Mouse (Mus musculus): ENCODE results near the gene Dlg2. TPM values are rescaled to one million over a fixed set of nuclear protein-coding genes. Genes with fewer than 3 reads are reported as not detected.

The Dlg2 gene
- polyA plus RNA-seq, 1 experiment from 2014 or later: 8.1 TPM

GRCm38 (mm10) chr7:92140051-92140817, 1663.8 kb downstream of the Dlg2 start:
- ATAC-seq (ENCODE audit: low FRiP score, low read depth): no peak
- H3K27me3 ChIP-seq (replicated peaks): no peaks in the 10 kb centered on the region
- H3K27ac ChIP-seq: no peak overlapping the region
- WGBS: 90% methylated on average over 9 of the region's 9 CpGs
- H3K36me3 ChIP-seq: no peaks in the 10 kb centered on the region
- H3K4me1 ChIP-seq: no peaks in the 10 kb centered on the region
- no peaks in the 10 kb centered on the region for H3K9me3 ChIP-seq
- H3K4me3 ChIP-seq: no peak overlapping the region
- no peak overlapping the region for H3K4me2 ChIP-seq (replicated peaks)
- no peak overlapping the region for H3K9ac ChIP-seq

DNA sequence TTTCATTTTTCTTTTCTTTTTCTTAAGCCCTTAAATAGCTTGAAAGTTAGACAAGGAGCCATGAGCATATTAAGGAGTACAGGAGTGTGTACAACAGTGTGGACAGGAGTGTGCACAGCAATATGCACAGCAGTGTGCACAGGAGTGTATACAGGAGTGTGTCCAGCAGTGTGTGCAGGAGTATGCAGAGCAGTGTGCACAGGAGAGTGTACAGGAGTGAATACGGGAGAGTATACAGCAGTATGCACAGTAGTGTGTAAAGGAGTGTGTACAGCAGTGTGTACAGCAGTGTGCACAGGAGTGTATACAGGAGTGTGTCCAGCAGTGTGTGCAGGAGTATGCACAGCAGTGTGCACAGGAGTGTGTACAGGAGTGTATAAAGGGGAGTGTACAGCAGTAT, 1671.0 kb downstream of the Dlg2 start:
- Histone ChIP-seq H3K27ac (no peak overlapping the region), H3K4me3 (no peak overlapping the region), H3K36me3 (no peaks in the 10 kb centered on the region), H3K4me1 (no peaks in the 10 kb centered on the region), H3K9me3 (no peaks in the 10 kb centered on the region), H3K27me3 (replicated peaks) (no peaks in the 10 kb centered on the region), H3K9ac (no peak overlapping the region), H3K4me2 (replicated peaks) (no peak overlapping the region)
- 91% methylated on average over 1 of the region's 1 CpGs for WGBS
- no peak for ATAC-seq (ENCODE audit: low FRiP score, low read depth)

- Histone ChIP-seq H3K9ac (no peak overlapping the region), H3K27me3 (replicated peaks) (no peaks in the 10 kb centered on the region), H3K4me1 (no peaks in the 10 kb centered on the region), H3K4me2 (replicated peaks) (no peak overlapping the region), H3K36me3 (no peaks in the 10 kb centered on the region), H3K27ac (no peak overlapping the region), H3K4me3 (no peak overlapping the region), H3K9me3 (no peaks in the 10 kb centered on the region)
- WGBS: 68% methylated on average over 3 of the region's 3 CpGs
- no peak for ATAC-seq (ENCODE audit: low FRiP score, low read depth)
Measured at GRCm38 (mm10) chr7:92150768-92151167, 1674.3 kb downstream of the Dlg2 start.

DNA sequence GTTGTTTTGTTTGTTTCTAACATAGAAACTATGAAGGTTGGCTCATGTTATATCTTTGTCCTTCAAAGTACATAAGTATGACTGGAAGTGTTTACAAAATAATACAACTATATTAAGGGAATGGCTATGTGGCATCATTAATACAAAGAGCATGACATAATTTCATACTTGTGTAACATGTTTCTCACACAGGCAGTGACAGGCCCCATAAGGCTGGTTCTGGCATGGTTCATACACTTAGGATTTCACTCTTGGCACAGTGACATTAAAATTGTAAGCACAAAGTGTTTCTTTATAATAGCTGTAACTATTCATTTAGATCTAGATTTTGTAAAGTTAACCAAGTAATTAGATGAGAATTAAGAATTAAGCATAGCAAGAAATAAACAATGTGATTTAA, 1678.1 kb downstream of the Dlg2 start:
- no peak for ATAC-seq (ENCODE audit: low FRiP score, low read depth)
- H3K36me3 ChIP-seq: no peaks in the 10 kb centered on the region
- no peaks in the 10 kb centered on the region for H3K4me1 ChIP-seq
- no peaks in the 10 kb centered on the region for H3K9me3 ChIP-seq
- H3K9ac ChIP-seq: no peak overlapping the region
- no peaks in the 10 kb centered on the region for H3K27me3 ChIP-seq (replicated peaks)
- H3K4me2 ChIP-seq (replicated peaks): no peak overlapping the region
- no peak overlapping the region for H3K27ac ChIP-seq
- no peak overlapping the region for H3K4me3 ChIP-seq

- no peak overlapping the region for H3K9ac ChIP-seq
- no peak for ATAC-seq (ENCODE audit: low FRiP score, low read depth)
- no peaks in the 10 kb centered on the region for H3K27me3 ChIP-seq (replicated peaks)
- H3K9me3 ChIP-seq: no peaks in the 10 kb centered on the region
- 95% methylated on average over 2 of the region's 2 CpGs for WGBS
- H3K4me3 ChIP-seq: no peak overlapping the region
- H3K4me1 ChIP-seq: no peaks in the 10 kb centered on the region
- no peak overlapping the region for H3K27ac ChIP-seq
- H3K4me2 ChIP-seq (replicated peaks): no peak overlapping the region
- H3K36me3 ChIP-seq: no peaks in the 10 kb centered on the region
Measured at GRCm38 (mm10) chr7:92163150-92163549, 1686.7 kb downstream of the Dlg2 start.

- no peak for ATAC-seq (ENCODE audit: low FRiP score, low read depth)
- H3K9me3 ChIP-seq: no peaks in the 10 kb centered on the region
- no peaks in the 10 kb centered on the region for H3K4me1 ChIP-seq
- H3K4me2 ChIP-seq (replicated peaks): no peak overlapping the region
- 81% methylated on average over 2 of the region's 2 CpGs for WGBS
- no peak overlapping the region for H3K27ac ChIP-seq
- H3K27me3 ChIP-seq (replicated peaks): no peaks in the 10 kb centered on the region
- H3K9ac ChIP-seq: no peak overlapping the region
- no peak overlapping the region for H3K4me3 ChIP-seq
- no peaks in the 10 kb centered on the region for H3K36me3 ChIP-seq
Measured at GRCm38 (mm10) chr7:92164316-92164715, 1687.8 kb downstream of the Dlg2 start.

DNA sequence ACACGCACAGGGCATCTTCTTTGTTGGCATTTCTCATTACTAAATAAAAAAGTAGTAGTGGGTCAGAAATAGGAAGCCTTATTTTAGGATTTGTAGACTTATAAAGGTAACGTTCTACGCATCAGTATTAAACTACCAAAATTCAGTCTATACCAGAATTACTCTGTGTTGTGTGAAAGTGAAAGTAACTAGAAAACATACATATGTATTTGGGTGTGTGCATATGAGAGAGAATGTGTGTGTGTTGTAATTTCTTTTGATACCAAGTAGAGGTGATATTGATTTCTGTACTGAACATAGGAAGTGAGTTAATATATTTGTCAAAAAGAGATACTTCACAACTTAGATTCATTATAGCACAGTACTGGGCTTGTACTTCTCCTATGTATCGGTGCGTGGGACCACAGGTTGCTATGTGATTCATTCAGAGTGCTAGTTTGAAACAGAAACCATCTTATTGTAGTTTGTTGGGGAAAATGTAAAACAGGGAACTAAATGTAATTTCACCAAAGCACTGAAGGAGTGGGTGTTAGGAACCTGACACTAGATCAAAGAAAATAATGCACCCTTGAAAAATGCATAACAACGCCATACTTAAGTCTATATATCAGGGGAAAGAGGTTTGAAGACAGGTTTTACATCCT, 1688.5 kb downstream of the Dlg2 start:
- Histone ChIP-seq H3K4me1 (no peaks in the 10 kb centered on the region), H3K27me3 (replicated peaks) (no peaks in the 10 kb centered on the region), H3K36me3 (no peaks in the 10 kb centered on the region), H3K9ac (no peak overlapping the region), H3K9me3 (no peaks in the 10 kb centered on the region), H3K4me2 (replicated peaks) (no peak overlapping the region), H3K4me3 (no peak overlapping the region), H3K27ac (no peak overlapping the region)
- WGBS: 91% methylated on average over 6 of the region's 6 CpGs
- ATAC-seq (ENCODE audit: low FRiP score, low read depth): no peak

DNA sequence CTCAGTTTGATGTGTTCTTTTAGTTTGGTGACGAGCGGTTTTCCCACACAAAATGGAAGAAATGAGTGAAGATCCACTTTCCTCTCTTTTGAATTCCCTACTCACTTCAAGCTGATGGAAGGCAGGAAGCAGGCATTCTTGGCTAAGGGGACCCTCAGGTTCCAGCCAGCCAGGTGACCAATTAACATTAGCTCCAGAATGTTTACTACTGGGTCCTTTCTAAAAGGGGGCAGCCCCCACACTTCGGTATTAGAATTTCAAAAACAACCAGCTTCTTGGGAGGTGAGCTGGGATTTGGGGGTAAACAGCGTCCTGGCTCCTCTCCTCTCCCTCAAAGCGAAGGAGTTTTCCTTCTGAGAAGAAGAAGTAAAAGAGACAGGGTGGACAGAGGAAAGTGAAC, 1703.6 kb downstream of the Dlg2 start:
- no peak overlapping the region for H3K4me3 ChIP-seq

GRCm38 (mm10) chr7:92180591-92181587, 1704.4 kb downstream of the Dlg2 start:
- H3K9ac ChIP-seq: 0 out of 2 replicates have a peak overlapping the region, but pooled peaks have one; percentile 10
- H3K27ac ChIP-seq: no peak overlapping the region
- peaks cover 17% of the 10 kb centered on the region for H3K4me1 ChIP-seq
- 18% methylated on average over 29 of the region's 29 CpGs for whole genome bisulfite sequencing
- ATAC-seq (ENCODE audit: low FRiP score, low read depth): peak; percentile 54
- H3K36me3 ChIP-seq: no peaks in the 10 kb centered on the region
- H3K4me3 ChIP-seq: peak overlapping the region; percentile 30
- H3K9me3 ChIP-seq: no peaks in the 10 kb centered on the region
- peak overlapping the region; percentile 64 for H3K4me2 ChIP-seq (replicated peaks)
- peaks cover 11% of the 10 kb centered on the region; the same call in 1 of the 2 replicates for H3K27me3 ChIP-seq (replicated peaks)

More for the DNA sequence above, 1703.6 kb downstream of the Dlg2 start:
- Histone ChIP-seq H3K9me3 (no peaks in the 10 kb centered on the region), H3K4me2 (replicated peaks) (peak overlapping the region; percentile 64), H3K36me3 (no peaks in the 10 kb centered on the region), H3K27ac (no peak overlapping the region), H3K4me1 (peaks cover 17% of the 10 kb centered on the region), H3K9ac (no peak overlapping the region), H3K27me3 (replicated peaks) (peaks cover 11% of the 10 kb centered on the region; the same call in 1 of the 2 replicates)
- no peak for ATAC-seq (ENCODE audit: low FRiP score, low read depth)
- 41% methylated on average over 5 of the region's 5 CpGs for WGBS

DNA sequence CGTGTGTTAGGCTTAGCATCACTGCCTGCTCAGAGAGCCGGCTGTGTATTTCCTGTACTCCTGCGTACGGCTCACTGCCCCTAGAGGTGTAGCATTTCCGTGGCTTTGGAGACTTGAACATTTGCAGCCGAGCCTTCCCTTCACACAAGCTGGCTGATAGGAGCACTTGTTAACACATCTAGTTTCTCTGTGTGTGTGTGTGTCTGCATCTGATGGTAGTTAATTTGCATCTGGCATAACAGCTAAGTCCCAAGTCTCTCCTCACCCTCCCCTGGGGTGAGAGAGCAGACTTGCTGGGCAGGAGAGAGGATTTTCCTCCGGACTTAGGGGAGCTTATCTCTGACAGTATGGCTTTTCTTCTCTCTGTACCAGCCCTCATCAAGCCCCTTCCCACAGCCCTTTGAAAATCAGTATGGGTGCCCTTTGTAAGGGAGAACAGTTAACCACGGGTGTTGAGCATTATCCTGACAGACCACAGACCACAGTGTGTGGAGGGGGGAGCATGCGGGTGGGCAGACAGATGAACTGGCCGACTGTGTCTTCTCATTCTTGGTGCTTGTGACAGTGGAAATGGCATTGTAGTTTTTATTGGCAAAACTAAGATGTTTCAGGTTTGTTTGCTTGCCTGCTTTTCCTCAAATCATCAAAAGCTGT, 1705.6 kb downstream of the Dlg2 start:
- WGBS: 17% methylated on average over 10 of the region's 10 CpGs
- Histone ChIP-seq H3K4me1 (peaks cover 17% of the 10 kb centered on the region), H3K27me3 (replicated peaks) (peaks cover 11% of the 10 kb centered on the region; the same call in 1 of the 2 replicates), H3K4me2 (replicated peaks) (peak overlapping the region; percentile 64), H3K9me3 (no peaks in the 10 kb centered on the region), H3K4me3 (no peak overlapping the region), H3K27ac (no peak overlapping the region), H3K36me3 (no peaks in the 10 kb centered on the region), H3K9ac (no peak overlapping the region)
- ATAC-seq (ENCODE audit: low FRiP score, low read depth): no peak

GRCm38 (mm10) chr7:92184371-92185059, 1708.0 kb downstream of the Dlg2 start:
- Histone ChIP-seq H3K9me3 (no peaks in the 10 kb centered on the region), H3K4me1 (peaks cover 17% of the 10 kb centered on the region), H3K9ac (no peak overlapping the region), H3K36me3 (no peaks in the 10 kb centered on the region), H3K4me2 (replicated peaks) (no peak overlapping the region), H3K27ac (no peak overlapping the region), H3K4me3 (no peak overlapping the region), H3K27me3 (replicated peaks) (peaks cover 11% of the 10 kb centered on the region; the same call in 1 of the 2 replicates)
- 84% methylated on average over 7 of the region's 7 CpGs for WGBS
- ATAC-seq (ENCODE audit: low FRiP score, low read depth): no peak

Measured in neural tube, embryonic 12.5 days (tissue).